Mouse (Mus musculus) testis, postnatal 10 days (tissue): ENCODE results near the gene Tab2.

Experiments
- DNase-seq: peaks from one replicate; pipeline ENCODE4 v3.0.0; 2021; ENCODE audit warnings: low spot score

The Tab2 gene

GRCm38 (mm10) chr10:7956228-7957001 lies at the start of gene Tab2:
Gene Tab2, minus strand, starts transcription at chr10:7956230.
- DNase-seq = peak; percentile 93

GRCm38 (mm10) chr10:7992258-7992919 lies 36.4 kb upstream of the Tab2 start:
- DNase-seq = no peak

GRCm38 (mm10) chr10:7991596-7991995 lies 35.6 kb upstream of the Tab2 start:
- no peak for DNase-seq

GRCm38 (mm10) chr10:7987521-7987920 lies 31.5 kb upstream of the Tab2 start:
- DNase-seq = no peak

- no peak for DNase-seq
Observed at GRCm38 (mm10) chr10:7976462-7976861, 20.4 kb upstream of the Tab2 start.

- DNase-seq = no peak
Observed at GRCm38 (mm10) chr10:7968747-7969280, 12.8 kb upstream of the Tab2 start.

GRCm38 (mm10) chr10:7967096-7967495 lies 11.1 kb upstream of the Tab2 start:
- no peak for DNase-seq

- no peak for DNase-seq
Observed at GRCm38 (mm10) chr10:7959073-7959472, 3.0 kb upstream of the Tab2 start.

GRCm38 (mm10) chr10:7955634-7956121 lies 352 bp downstream of the Tab2 start:
- peak; percentile 78 for DNase-seq

- peak; percentile 64 for DNase-seq
Observed at GRCm38 (mm10) chr10:7954989-7955633, 919 bp downstream of the Tab2 start.

GRCm38 (mm10) chr10:7954627-7954988 lies 1.4 kb downstream of the Tab2 start:
- no peak for DNase-seq

- no peak for DNase-seq
Observed at GRCm38 (mm10) chr10:7943006-7943405, 13.0 kb downstream of the Tab2 start.

- DNase-seq = no peak
Observed at GRCm38 (mm10) chr10:7936556-7937192, 19.4 kb downstream of the Tab2 start.

GRCm38 (mm10) chr10:7932958-7933357 lies 23.1 kb downstream of the Tab2 start:
- DNase-seq = no peak

- no peak for DNase-seq
Observed at GRCm38 (mm10) chr10:7928996-7929395, 27.0 kb downstream of the Tab2 start.

GRCm38 (mm10) chr10:7925481-7925880 lies 30.5 kb downstream of the Tab2 start:
- no peak for DNase-seq

- no peak for DNase-seq
Observed at GRCm38 (mm10) chr10:7923433-7923832, 32.6 kb downstream of the Tab2 start.

- no peak for DNase-seq
Observed at GRCm38 (mm10) chr10:7911268-7911667, 44.8 kb downstream of the Tab2 start.

GRCm38 (mm10) chr10:7907151-7907550 lies 48.9 kb downstream of the Tab2 start:
- no peak for DNase-seq

GRCm38 (mm10) chr10:7904157-7904556 lies 51.9 kb downstream of the Tab2 start:
- no peak for DNase-seq

- no peak for DNase-seq
Observed at GRCm38 (mm10) chr10:7900719-7901627, 55.1 kb downstream of the Tab2 start.
